Mouse (Mus musculus) telencephalon, adult 2 months (tissue): ENCODE measurements at regions not wholly inside any gene's neighbourhood (a gene's known extent, or its start where the extent isn't known, plus 50 kb on each side); places are given as distances from the start of the nearest gene placed in this dataset.

Source experiments
- DNase-seq: peaks from one replicate; pipeline ENCODE4 v3.0.0-alpha.2; 2011; ENCODE audit warnings: low read depth, low spot score

DNA sequence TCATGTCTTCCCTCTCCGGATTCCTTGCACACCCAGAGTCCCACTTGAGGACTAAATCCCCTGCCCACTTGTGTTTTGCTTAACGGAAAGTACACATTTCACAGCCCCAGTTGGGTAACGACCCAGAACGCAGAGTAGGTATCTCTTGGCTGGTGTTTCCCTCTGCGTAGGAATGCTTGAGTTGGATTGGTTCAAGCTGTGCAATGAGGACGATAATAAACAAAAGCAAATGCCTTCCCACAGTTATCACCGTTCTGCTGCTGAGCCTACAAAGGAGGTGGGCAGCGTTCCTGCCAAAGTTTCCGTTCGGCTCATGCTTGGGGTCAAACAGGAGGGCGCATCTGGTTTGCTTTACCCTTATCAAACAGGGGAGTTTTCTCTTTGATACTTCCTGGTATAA lies 212.3 kb upstream of the Sfrp2 start:
- no peak for DNase-seq

DNA sequence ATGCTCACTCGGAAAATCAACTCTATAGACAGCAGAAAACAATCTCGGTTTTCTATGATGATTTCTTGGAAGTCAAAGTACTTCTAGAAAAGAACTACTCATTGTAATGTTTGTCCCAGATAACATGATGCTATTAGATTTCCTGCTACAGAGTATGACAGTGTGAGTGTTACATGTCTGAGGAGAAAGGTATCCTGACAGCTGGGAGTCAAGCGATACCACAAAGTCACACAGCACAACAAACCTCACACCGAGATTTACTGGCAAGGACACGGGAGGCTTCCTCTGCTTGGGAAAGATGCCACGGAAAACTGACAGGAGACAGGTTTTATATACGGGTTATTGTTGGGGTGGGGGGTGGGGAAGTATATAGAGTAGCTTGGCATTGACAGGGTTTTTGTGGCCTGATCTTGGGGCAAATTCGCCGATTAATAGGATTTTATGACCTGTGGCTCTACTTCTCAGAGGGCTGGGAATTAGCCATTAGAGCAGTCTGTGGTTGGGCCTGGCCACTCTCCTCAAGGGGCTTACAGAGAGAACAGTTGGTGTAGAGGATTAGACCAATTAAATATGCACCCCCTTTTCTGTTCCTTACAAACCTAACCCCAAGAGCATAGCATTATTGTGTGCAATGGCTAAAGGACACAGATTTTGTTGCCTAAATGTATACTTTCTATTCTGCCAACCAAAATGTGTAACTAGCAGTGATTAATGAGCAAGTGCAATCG lies 209.2 kb upstream of the Sfrp2 start:
- no peak for DNase-seq

- DNase-seq = no peak
These were observed 204.1 kb upstream of the Sfrp2 start for GRCm38 (mm10) chr3:83562026-83562425.

GRCm38 (mm10) chr3:83575526-83575925 lies 190.6 kb upstream of the Sfrp2 start:
- DNase-seq = no peak

DNA sequence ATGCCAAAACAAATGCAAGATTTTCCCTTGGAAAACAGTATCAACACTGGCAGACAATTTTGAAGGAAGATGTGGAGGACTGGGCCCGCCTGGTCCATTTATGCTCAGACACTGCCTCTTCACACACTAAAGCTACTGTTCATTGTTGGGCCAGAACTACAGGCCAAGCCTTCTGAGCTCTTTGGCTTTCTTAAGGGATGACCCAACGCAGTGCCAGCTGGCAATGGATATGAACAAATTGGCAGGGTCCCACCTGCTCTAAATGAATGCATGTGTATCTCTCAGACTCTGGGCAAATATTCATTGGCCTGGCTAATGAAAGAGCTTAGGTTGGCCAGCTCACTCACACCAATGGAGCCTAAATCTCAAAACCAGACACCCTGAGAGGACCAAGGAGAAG lies 190.0 kb upstream of the Sfrp2 start:
- DNase-seq = no peak

DNA sequence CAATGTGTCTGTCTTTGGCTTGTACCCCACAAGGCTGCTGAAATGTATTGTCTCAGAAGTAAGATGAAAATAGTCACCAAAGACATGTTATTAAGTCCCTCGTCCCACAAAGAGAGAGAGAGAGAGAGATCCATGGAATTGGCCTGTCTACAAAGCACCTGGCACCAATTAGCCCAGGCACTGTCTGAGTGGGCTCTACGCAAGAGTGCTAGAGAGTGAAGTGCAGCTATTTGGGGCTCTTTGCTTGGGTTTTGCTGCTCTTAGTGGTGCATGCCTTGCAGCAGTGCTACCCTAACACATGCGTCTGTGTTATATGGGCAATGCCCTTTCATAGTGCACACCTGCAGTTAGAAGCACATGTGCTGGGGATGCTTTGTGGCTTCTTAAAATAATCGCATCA lies 185.4 kb upstream of the Sfrp2 start:
- no peak for DNase-seq

DNA sequence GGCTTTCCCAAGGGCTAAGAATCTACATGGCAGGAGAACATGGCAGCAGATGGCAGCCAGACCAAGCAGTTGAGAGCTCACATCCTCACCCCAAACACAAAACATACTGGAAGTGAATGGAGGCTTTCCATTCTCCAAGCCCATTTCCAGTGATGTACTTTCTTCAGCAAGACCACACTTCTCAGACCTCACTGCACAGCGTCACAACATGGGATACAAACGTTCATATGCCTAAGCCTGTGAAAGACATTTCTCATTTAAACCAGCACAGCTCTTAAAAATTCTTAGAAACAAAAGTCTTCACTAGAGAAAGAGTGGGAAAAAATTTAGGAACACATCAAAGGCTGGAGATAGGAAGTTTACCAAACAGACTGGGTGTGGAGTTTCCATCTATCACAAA lies 183.9 kb upstream of the Sfrp2 start:
- no peak for DNase-seq

- no peak for DNase-seq
These were observed 182.9 kb upstream of the Sfrp2 start for GRCm38 (mm10) chr3:83583071-83583672.

- DNase-seq = no peak
These were observed 180.0 kb upstream of the Sfrp2 start for GRCm38 (mm10) chr3:83586086-83586485.

GRCm38 (mm10) chr3:83586551-83586950 lies 179.6 kb upstream of the Sfrp2 start:
- DNase-seq = no peak

DNA sequence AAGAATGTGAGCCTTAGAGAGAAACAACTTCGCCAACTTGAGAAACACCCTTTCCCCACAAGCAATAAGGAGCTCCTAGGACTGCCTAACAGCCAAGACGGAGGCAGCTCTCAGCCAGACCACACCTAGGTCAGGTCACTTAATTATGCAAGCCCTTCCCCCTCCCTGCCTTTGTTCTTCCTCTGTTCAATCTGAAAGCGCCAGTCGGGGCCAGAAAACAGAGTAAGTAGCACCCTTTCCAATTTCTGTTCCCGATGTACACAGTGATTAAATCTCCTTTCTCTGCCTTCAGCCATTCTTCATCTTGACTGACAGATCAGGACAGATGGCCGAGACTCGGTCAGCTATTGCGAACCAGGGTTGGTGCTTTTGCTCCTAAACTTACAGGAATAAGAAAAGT lies 177.0 kb upstream of the Sfrp2 start:
- DNase-seq = no peak

DNA sequence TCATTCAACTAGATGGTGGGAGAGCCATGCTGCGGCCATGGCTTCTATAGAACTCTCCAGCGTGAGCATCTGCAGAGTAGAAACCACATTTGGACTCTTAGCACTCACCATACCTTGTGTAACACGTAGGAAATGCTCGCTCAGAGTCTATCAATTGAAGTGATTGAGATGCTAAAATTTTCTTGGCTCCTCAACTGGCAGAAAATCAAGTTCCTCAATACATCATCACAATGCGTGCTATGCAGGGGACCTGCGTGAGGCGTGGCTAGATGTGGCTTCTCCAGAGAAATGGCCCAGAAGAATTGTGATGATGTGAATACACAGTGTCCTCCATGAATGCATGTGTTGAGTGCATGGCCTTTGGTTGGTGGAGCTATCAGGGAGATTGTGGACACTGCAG lies 174.9 kb upstream of the Sfrp2 start:
- no peak for DNase-seq

DNA sequence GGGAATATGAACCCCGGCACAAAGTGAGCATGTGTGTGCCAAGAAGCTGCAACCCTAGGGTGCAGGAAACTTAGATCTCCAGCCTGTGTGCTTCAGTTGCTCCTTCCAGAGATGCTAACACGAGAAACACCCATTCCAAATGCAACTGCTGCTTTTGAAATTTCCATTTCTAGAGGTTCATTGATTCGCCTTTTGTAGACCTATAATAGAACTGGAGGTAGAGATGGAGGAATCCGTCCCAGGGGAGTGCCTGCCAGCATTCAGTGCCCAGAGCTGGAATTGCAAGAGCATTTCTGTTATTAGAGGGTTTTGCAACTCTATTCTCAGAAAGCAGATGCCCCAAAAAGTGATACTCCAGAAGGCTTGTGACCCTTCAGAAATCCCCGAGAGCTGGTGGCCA lies 172.8 kb upstream of the Sfrp2 start:
- no peak for DNase-seq

GRCm38 (mm10) chr3:83601506-83601905 lies 164.6 kb upstream of the Sfrp2 start:
- DNase-seq = no peak

GRCm38 (mm10) chr3:83609095-83609770 lies 156.9 kb upstream of the Sfrp2 start:
- no peak for DNase-seq

- DNase-seq = no peak
These were observed 145.7 kb upstream of the Sfrp2 start for GRCm38 (mm10) chr3:83620435-83620834.

DNA sequence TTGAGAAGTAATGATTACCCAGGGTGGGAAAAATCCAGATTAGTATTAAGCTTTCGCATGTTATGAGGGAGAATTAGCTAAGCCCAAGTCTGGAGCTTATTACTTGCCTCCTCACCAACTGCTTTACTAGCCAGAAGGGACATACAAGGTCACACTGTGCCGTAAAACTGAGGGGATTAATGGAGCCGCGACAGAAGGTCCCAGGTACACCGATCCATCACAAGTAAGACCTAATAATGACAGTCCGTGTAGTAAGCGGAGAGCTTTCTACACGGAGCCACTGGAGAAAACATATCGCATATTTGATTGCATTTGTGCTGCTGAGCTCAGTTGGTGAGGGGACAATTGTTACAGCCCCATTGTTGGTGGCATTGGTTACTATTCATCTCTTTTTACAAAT lies 133.1 kb upstream of the Sfrp2 start:
- DNase-seq = no peak

GRCm38 (mm10) chr3:83640433-83640832 lies 125.7 kb upstream of the Sfrp2 start:
- no peak for DNase-seq

- no peak for DNase-seq
These were observed 102.4 kb upstream of the Sfrp2 start for GRCm38 (mm10) chr3:83663716-83664115.

GRCm38 (mm10) chr3:83676147-83676546 lies 90.0 kb upstream of the Sfrp2 start:
- DNase-seq = no peak

DNA sequence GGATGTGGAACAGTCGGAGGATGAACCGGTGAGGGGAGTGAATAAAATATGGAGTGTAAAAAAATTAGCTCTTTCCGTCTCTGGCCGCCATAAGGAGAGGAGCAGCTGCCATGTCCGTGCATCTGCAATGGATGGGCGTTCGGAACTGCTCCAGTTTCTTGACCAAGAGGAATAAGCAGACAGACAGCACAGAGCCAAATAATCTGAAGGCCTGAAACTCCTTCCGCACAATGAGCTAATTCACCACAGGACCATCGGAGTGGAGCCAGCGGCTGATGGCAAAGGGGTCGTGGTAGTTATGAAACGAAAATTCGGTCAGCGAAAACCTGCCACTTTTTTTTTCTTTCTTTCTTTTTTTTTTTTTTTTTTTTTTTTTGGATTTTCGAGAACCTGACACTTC lies 79.5 kb upstream of the Sfrp2 start:
- DNase-seq = no peak

GRCm38 (mm10) chr3:83687503-83687902 lies 78.6 kb upstream of the Sfrp2 start:
- no peak for DNase-seq
